25 mouse cellular contexts compared by ENCODE assay signal in genomic region chr13:82039623-82040022, GRCm38 (mm10).
DNase-seq lines count a peak whose midpoint lies in the region; ATAC-seq and TF ChIP-seq lines count a peak whose summit lies in the region.
"Had no signal": no experiment of that assay in that cellular context is flagged by ENCODE, and none has a peak within 500 bp of the region (broad histone marks: within the 10 kb centered on the region; RNA-seq: fewer than 3 reads in every experiment).

No protein-coding gene starts in this region.

- no peak overlapping the region for H3K27ac ChIP-seq in forebrain, postnatal 0 days (ENCODE audit: low read depth, low read length)
- H3K27ac ChIP-seq in forebrain, embryonic 14.5 days (ENCODE audit: low read depth, low read length), result no peak overlapping the region
- H3K27ac ChIP-seq in layer of hippocampus, adult 2 months, result no peak overlapping the region
- H3K27ac ChIP-seq in midbrain, embryonic 14.5 days (replicated peaks; ENCODE audit: low read depth, low read length), result no peak overlapping the region
- H3K27ac ChIP-seq in midbrain, embryonic 13.5 days, result no peak overlapping the region
- no peak overlapping the region for H3K27ac ChIP-seq in kidney, embryonic 16.5 days (ENCODE audit: low read length)
- H3K27ac ChIP-seq: embryonic facial prominence, embryonic 12.5 days; forebrain, embryonic 15.5 days; hindbrain, embryonic 15.5 days; limb, embryonic 13.5 days; stomach, embryonic 15.5 days had no signal

- DNase-seq in forebrain, postnatal 0 days, result no peak
- no peak for DNase-seq in forebrain, embryonic 14.5 days (ENCODE audit: low spot score)
- no peak for DNase-seq in layer of hippocampus, adult 2 months (ENCODE audit: low spot score in 2 of 2)
- no peak for DNase-seq in layer of hippocampus, adult 9-11 months
- peak; percentile 9 for DNase-seq in midbrain, embryonic 14.5 days
- DNase-seq in brain, embryonic 14.5 days (ENCODE audit: low read depth), result no peak
- DNase-seq: B cell, adult 2 months; cerebellum, adult 2 months; cerebellum, postnatal 36 days; kidney, adult 18-20 months; kidney, postnatal 25 days; lung, postnatal 4 days; right cerebral cortex, postnatal 14 days; spleen, adult 18-20 months; thymus, adult 2 months had no signal

- ATAC-seq in forebrain, postnatal 0 days, result no peak
- ATAC-seq in forebrain, embryonic 14.5 days, result no peak
- no peak for ATAC-seq in midbrain, embryonic 14.5 days (ENCODE audit: low FRiP score, low TSS enrichment)
- ATAC-seq in midbrain, embryonic 13.5 days, result no peak
- ATAC-seq in kidney, embryonic 16.5 days (ENCODE audit: low FRiP score, low TSS enrichment), result no peak
- ATAC-seq: forebrain, embryonic 15.5 days had no signal

- no peak overlapping the region for H3K4me2 ChIP-seq in forebrain, postnatal 0 days (ENCODE audit: low read depth)
- no peak overlapping the region for H3K4me2 ChIP-seq in forebrain, embryonic 14.5 days (ENCODE audit: low read length)
- no peak overlapping the region for H3K4me2 ChIP-seq in midbrain, embryonic 14.5 days (ENCODE audit: low read length)
- H3K4me2 ChIP-seq in midbrain, embryonic 13.5 days (replicated peaks), result no peak overlapping the region
- H3K4me2 ChIP-seq in kidney, embryonic 16.5 days (replicated peaks; ENCODE audit: low read depth, low read length), result no peak overlapping the region
- H3K4me2 ChIP-seq: embryonic facial prominence, embryonic 12.5 days; forebrain, embryonic 15.5 days; heart, embryonic 12.5 days; hindbrain, embryonic 15.5 days; limb, embryonic 13.5 days; midbrain, embryonic 11.5 days; stomach, embryonic 15.5 days had no signal

- 45% methylated on average over 2 of the region's 2 CpGs for WGBS in forebrain, postnatal 0 days
- 40% methylated on average over 2 of the region's 2 CpGs for whole genome bisulfite sequencing in forebrain, embryonic 14.5 days
- WGBS in midbrain, embryonic 14.5 days, result 37% methylated on average over 2 of the region's 2 CpGs
- WGBS in midbrain, embryonic 13.5 days, result 55% methylated on average over 2 of the region's 2 CpGs
- WGBS in kidney, embryonic 16.5 days, result 29% methylated on average over 2 of the region's 2 CpGs

- H3K4me3 ChIP-seq in forebrain, postnatal 0 days (ENCODE audit: low read depth, low read length), result no peak overlapping the region
- no peak overlapping the region for H3K4me3 ChIP-seq in forebrain, embryonic 14.5 days (ENCODE audit: low read depth, low read length)
- no peak overlapping the region for H3K4me3 ChIP-seq in layer of hippocampus, adult 2 months
- no peak overlapping the region for H3K4me3 ChIP-seq in midbrain, embryonic 14.5 days (replicated peaks; ENCODE audit: low read depth, low read length)
- H3K4me3 ChIP-seq in midbrain, embryonic 13.5 days (replicated peaks), result no peak overlapping the region
- no peak overlapping the region for H3K4me3 ChIP-seq in kidney, embryonic 16.5 days (ENCODE audit: low read length)
- H3K4me3 ChIP-seq: embryonic facial prominence, embryonic 12.5 days; forebrain, embryonic 15.5 days; heart, embryonic 12.5 days; hindbrain, embryonic 15.5 days; limb, embryonic 13.5 days; myocyte; stomach, embryonic 15.5 days had no signal

- no peaks in the 10 kb centered on the region for H3K4me1 ChIP-seq in forebrain, postnatal 0 days (ENCODE audit: insufficient read depth)
- H3K4me1 ChIP-seq in forebrain, embryonic 14.5 days (ENCODE audit: control insufficient read depth, insufficient read depth, low read length), result no peaks in the 10 kb centered on the region
- H3K4me1 ChIP-seq in midbrain, embryonic 14.5 days (ENCODE audit: control insufficient read depth, insufficient read depth, low read length), result no peaks in the 10 kb centered on the region
- no peaks in the 10 kb centered on the region for H3K4me1 ChIP-seq in midbrain, embryonic 13.5 days (replicated peaks)
- H3K4me1 ChIP-seq in kidney, embryonic 16.5 days (ENCODE audit: insufficient read depth, low read length), result no peaks in the 10 kb centered on the region
- H3K4me1 ChIP-seq: embryonic facial prominence, embryonic 12.5 days; forebrain, embryonic 15.5 days; heart, embryonic 12.5 days; hindbrain, embryonic 15.5 days; limb, embryonic 13.5 days; stomach, embryonic 15.5 days had no signal

- no peaks in the 10 kb centered on the region for H3K27me3 ChIP-seq in forebrain, postnatal 0 days (ENCODE audit: insufficient read depth, low read length)
- no peaks in the 10 kb centered on the region for H3K27me3 ChIP-seq in forebrain, embryonic 14.5 days (replicated peaks; ENCODE audit: control insufficient read depth, insufficient read depth, low read length)
- H3K27me3 ChIP-seq in midbrain, embryonic 14.5 days (ENCODE audit: control insufficient read depth, insufficient read depth, low read length), result no peaks in the 10 kb centered on the region
- H3K27me3 ChIP-seq in midbrain, embryonic 13.5 days, result no peaks in the 10 kb centered on the region
- no peaks in the 10 kb centered on the region for H3K27me3 ChIP-seq in kidney, embryonic 16.5 days (ENCODE audit: insufficient read depth, low read length)
- H3K27me3 ChIP-seq: embryonic facial prominence, embryonic 12.5 days; forebrain, embryonic 15.5 days; heart, embryonic 12.5 days; hindbrain, embryonic 15.5 days; limb, embryonic 13.5 days; stomach, embryonic 15.5 days had no signal

- no peaks in the 10 kb centered on the region for H3K36me3 ChIP-seq in forebrain, postnatal 0 days (ENCODE audit: insufficient read depth)
- no peaks in the 10 kb centered on the region for H3K36me3 ChIP-seq in forebrain, embryonic 14.5 days (ENCODE audit: control insufficient read depth, insufficient read depth, low read length)
- H3K36me3 ChIP-seq in midbrain, embryonic 14.5 days (ENCODE audit: control insufficient read depth, insufficient read depth, low read length), result no peaks in the 10 kb centered on the region
- no peaks in the 10 kb centered on the region for H3K36me3 ChIP-seq in midbrain, embryonic 13.5 days
- H3K36me3 ChIP-seq in kidney, embryonic 16.5 days (ENCODE audit: insufficient read depth, low read length), result no peaks in the 10 kb centered on the region
- H3K36me3 ChIP-seq: embryonic facial prominence, embryonic 12.5 days; forebrain, embryonic 15.5 days; heart, embryonic 12.5 days; hindbrain, embryonic 15.5 days; limb, embryonic 13.5 days; stomach, embryonic 15.5 days had no signal

- no peaks in the 10 kb centered on the region for H3K9me3 ChIP-seq in forebrain, postnatal 0 days (ENCODE audit: low read length)
- H3K9me3 ChIP-seq in forebrain, embryonic 14.5 days (replicated peaks; ENCODE audit: control insufficient read depth, low read length), result no peaks in the 10 kb centered on the region
- no peaks in the 10 kb centered on the region for H3K9me3 ChIP-seq in midbrain, embryonic 14.5 days (ENCODE audit: control insufficient read depth, low read length)
- no peaks in the 10 kb centered on the region for H3K9me3 ChIP-seq in midbrain, embryonic 13.5 days
- H3K9me3 ChIP-seq in kidney, embryonic 16.5 days (ENCODE audit: low read length), result no peaks in the 10 kb centered on the region
- H3K9me3 ChIP-seq: embryonic facial prominence, embryonic 12.5 days; forebrain, embryonic 15.5 days; heart, embryonic 12.5 days; hindbrain, embryonic 15.5 days; limb, embryonic 13.5 days; stomach, embryonic 15.5 days had no signal

- peak; percentile 43 for TF ChIP-seq CTCF in forebrain, postnatal 0 days (IDR thresholded peaks at IDR 0.05; ENCODE audit: low read depth)
- TF ChIP-seq CTCF in layer of hippocampus, adult 2 months (conservative IDR thresholded peaks at IDR 0.05), result peak; percentile 60
- peak; percentile 12; the same call in 1 of the 2 replicates for TF ChIP-seq CTCF in brain, embryonic 14.5 days (IDR thresholded peaks at IDR 0.05; ENCODE audit: borderline replicate concordance, extremely low read depth, insufficient read depth, insufficient read length)

- H3K9ac ChIP-seq in forebrain, postnatal 0 days, result no peak overlapping the region
- no peak overlapping the region for H3K9ac ChIP-seq in forebrain, embryonic 14.5 days (ENCODE audit: low read length)
- no peak overlapping the region for H3K9ac ChIP-seq in midbrain, embryonic 14.5 days (replicated peaks; ENCODE audit: low read length)
- H3K9ac ChIP-seq in midbrain, embryonic 13.5 days (replicated peaks), result no peak overlapping the region
- H3K9ac ChIP-seq in kidney, embryonic 16.5 days (replicated peaks; ENCODE audit: low read length), result no peak overlapping the region
- H3K9ac ChIP-seq: embryonic facial prominence, embryonic 12.5 days; forebrain, embryonic 15.5 days; heart, embryonic 12.5 days; hindbrain, embryonic 15.5 days; limb, embryonic 13.5 days; stomach, embryonic 15.5 days had no signal

- TF ChIP-seq POLR2A in brain, embryonic 14.5 days (IDR thresholded peaks at IDR 0.05; ENCODE audit: borderline replicate concordance, extremely low read depth, insufficient read depth, insufficient read length, poor library complexity, severe bottlenecking), result no peak
